Mouse (Mus musculus) 3134 (cell line): ENCODE results near the gene Mlxipl.

ENCODE experiments used
- DNase-seq: peaks from one replicate; pipeline ENCODE4 v3.0.0-alpha.2; 2011; ENCODE audit warnings: low spot score; ENCODE audit not compliant: insufficient read length; ENCODE audit errors: extremely low read depth

Mlxipl gene

DNA sequence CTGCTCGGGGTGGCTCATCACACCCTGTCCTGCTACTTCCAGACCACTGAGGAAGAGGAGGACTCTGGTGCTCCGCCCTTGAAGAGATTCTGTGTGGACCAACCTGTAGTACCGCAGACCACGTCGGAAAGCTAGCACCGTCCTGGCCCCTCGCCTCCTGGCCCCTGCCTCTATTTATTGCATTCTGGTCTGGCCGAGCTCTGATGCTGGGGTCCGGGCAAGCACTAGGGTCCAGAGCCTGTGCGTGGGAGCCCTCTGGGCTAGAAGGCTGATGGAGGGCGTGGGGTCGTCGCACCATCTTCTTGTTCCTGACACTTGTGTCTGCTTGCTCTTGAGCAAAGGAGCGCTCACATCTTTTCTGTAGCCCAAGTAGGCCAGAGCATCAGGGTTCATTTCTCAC lies 91.1 kb downstream of the Mlxipl start:
- DNase-seq, result no peak

GRCm38 (mm10) chr5:135181776-135182175 lies 92.1 kb downstream of the Mlxipl start:
- DNase-seq, result no peak

- DNase-seq, result no peak
These were observed 93.6 kb downstream of the Mlxipl start for GRCm38 (mm10) chr5:135183131-135183861.

- DNase-seq, result no peak
These were observed 95.3 kb downstream of the Mlxipl start for GRCm38 (mm10) chr5:135185016-135185415.

GRCm38 (mm10) chr5:135185596-135185995 lies 95.9 kb downstream of the Mlxipl start:
- peak; percentile 36 for DNase-seq

DNA sequence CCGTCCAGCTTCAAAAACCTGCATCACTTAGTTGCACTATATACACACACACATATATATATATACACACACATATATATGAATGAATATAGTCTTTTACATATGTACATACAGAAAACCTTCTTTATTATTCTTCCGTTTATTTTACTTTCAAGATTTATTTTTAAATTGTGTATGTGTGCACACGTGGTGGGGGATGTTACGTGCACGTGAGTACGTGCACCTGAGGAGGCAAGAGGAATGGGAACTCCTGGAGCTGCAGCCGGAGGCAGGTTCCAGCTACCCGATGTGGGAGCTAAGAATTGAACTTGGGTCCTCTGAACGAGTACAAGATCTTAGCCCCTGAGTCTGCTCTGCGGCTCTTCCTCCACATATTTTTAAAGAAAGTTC lies 96.5 kb downstream of the Mlxipl start:
- no peak for DNase-seq

DNA sequence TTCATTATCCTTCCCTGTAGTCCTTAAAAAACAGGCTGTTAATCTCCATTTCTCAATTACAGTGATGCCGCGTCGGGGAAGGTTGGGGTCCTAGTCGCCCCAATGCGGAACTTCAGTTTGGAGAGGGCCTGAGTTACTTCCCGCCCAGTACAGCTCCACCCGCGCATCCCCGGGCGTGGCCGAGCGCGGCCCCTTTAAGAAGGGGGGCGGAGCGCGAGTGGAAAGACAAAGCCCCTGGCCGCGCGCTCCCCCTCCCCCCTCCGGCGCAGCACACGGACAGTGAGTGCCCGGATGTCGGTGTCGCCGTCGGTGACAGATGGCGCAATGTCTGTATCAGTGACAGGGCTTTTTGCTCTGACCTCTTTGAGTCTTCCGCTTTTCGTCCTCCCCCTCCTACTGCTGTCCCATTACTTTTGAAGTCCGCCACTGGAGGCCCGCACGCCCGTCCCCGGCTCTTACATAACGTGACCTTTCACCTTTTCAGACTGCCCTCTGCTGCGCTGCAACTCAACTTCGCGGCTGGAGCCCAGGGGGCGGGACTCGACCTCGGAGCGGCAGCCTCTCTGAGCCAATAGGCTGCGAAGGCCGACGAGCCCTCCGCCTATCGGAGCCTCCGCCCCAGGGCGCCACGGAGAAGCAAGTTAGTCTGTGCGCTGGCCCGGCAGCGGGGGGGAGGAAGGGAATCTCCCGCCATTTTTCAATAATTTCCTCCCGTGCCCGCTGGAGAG lies 97.1 kb downstream of the Mlxipl start, which contains the start of gene Baz1b:
Gene Baz1b, plus strand, starts transcription at position 644 of the 728 bp plus-strand sequence.
- peak; percentile 99 for DNase-seq

- DNase-seq, result no peak
These were observed 97.9 kb downstream of the Mlxipl start for GRCm38 (mm10) chr5:135187349-135188213.
